Mouse (Mus musculus) intestine, embryonic 15.5 days (tissue): ENCODE measurements at regions not wholly inside any gene's neighbourhood (a gene's known extent, or its start where the extent isn't known, plus 50 kb on each side); places are given as distances from the start of the nearest gene placed in this dataset.

ENCODE experiments used
- ATAC-seq: fragments of 200-750 bp; cut with Nextera tagmentation; 2 replicates; pipeline ENCODE4 v1.8.0; 2017; ENCODE audit warnings: moderate TSS enrichment, moderate library complexity
- H3K27ac ChIP-seq: fragments of 300-500 bp; sonication (generic); 2 replicates; pipeline ENCODE4 v1.5.1; 2015; ENCODE audit warnings: mild to moderate bottlenecking, inconsistent platforms
- H3K27me3 ChIP-seq: fragments of 300-500 bp; sonication (generic); replicated peaks from 2 replicates; pipeline ENCODE4 v1.6.1; 2015; ENCODE audit warnings: inconsistent platforms
- H3K36me3 ChIP-seq: fragments of 300-500 bp; sonication (generic); 2 replicates; pipeline ENCODE4 v1.6.1; 2015; ENCODE audit warnings: inconsistent platforms
- H3K4me1 ChIP-seq: fragments of 300-500 bp; sonication (generic); replicated peaks from 2 replicates; pipeline ENCODE4 v1.6.1; 2015; ENCODE audit warnings: inconsistent platforms
- H3K4me2 ChIP-seq: fragments of 300-500 bp; sonication (generic); replicated peaks from 2 replicates; pipeline ENCODE4 v1.6.1; 2015; ENCODE audit warnings: mild to moderate bottlenecking, inconsistent platforms
- H3K4me3 ChIP-seq: fragments of 300-500 bp; sonication (generic); replicated peaks from 2 replicates; pipeline ENCODE4 v1.5.1; 2015; ENCODE audit warnings: inconsistent platforms
- H3K9ac ChIP-seq: fragments of 300-500 bp; sonication (generic); 2 replicates; pipeline ENCODE4 v1.6.1; 2015; ENCODE audit warnings: inconsistent platforms
- H3K9me3 ChIP-seq: fragments of 300-500 bp; sonication (generic); 2 replicates; pipeline ENCODE4 v1.6.1; 2016; ENCODE audit warnings: inconsistent platforms
- WGBS: fragments of 180-500 bp; shearing (Covaris S2); methylation state at CpG from one replicate; pipeline ENCODE4 v1.1.7; 2015; 5-methylcytosine and 5-hydroxymethylcytosine counted together

GRCm38 (mm10) chr15:62186548-62186947 is 1263.7 kb upstream of the A1bg start:
- 95% methylated on average over 11 of the region's 11 CpGs for WGBS
- Histone ChIP-seq H3K27ac (no peak overlapping the region), H3K9me3 (no peaks in the 10 kb centered on the region)

GRCm38 (mm10) chr15:62183803-62184202 is 1261.0 kb upstream of the A1bg start:
- Histone ChIP-seq H3K27ac (no peak overlapping the region), H3K27me3 (no peaks in the 10 kb centered on the region), H3K4me1 (no peaks in the 10 kb centered on the region), H3K36me3 (no peaks in the 10 kb centered on the region), H3K4me3 (no peak overlapping the region), H3K9me3 (no peaks in the 10 kb centered on the region), H3K4me2 (no peak overlapping the region), H3K9ac (no peak overlapping the region)
- no peak for ATAC-seq
- 83% methylated on average over 4 of the region's 4 CpGs for WGBS

More at GRCm38 (mm10) chr15:62186548-62186947, 1263.7 kb upstream of the A1bg start:
- ATAC-seq: no peak
- no peak overlapping the region for H3K4me2 ChIP-seq
- H3K9ac ChIP-seq: no peak overlapping the region
- H3K27me3 ChIP-seq: no peaks in the 10 kb centered on the region
- H3K36me3 ChIP-seq: no peaks in the 10 kb centered on the region
- H3K4me1 ChIP-seq: no peaks in the 10 kb centered on the region
- H3K4me3 ChIP-seq: no peak overlapping the region

GRCm38 (mm10) chr15:62181454-62181910 is 1258.7 kb upstream of the A1bg start:
- H3K36me3 ChIP-seq: no peaks in the 10 kb centered on the region
- ATAC-seq: no peak
- no peaks in the 10 kb centered on the region for H3K4me1 ChIP-seq
- H3K9ac ChIP-seq: no peak overlapping the region
- no peaks in the 10 kb centered on the region for H3K9me3 ChIP-seq
- no peak overlapping the region for H3K27ac ChIP-seq
- WGBS: 80% methylated on average over 2 of the region's 2 CpGs
- no peaks in the 10 kb centered on the region for H3K27me3 ChIP-seq
- no peak overlapping the region for H3K4me3 ChIP-seq
- no peak overlapping the region for H3K4me2 ChIP-seq

- ATAC-seq: no peak
- H3K9me3 ChIP-seq: no peaks in the 10 kb centered on the region
- H3K27me3 ChIP-seq: no peaks in the 10 kb centered on the region
- H3K4me2 ChIP-seq: no peak overlapping the region
- H3K36me3 ChIP-seq: no peaks in the 10 kb centered on the region
- H3K27ac ChIP-seq: no peak overlapping the region
- H3K9ac ChIP-seq: no peak overlapping the region
- no peaks in the 10 kb centered on the region for H3K4me1 ChIP-seq
- H3K4me3 ChIP-seq: no peak overlapping the region
- 80% methylated on average over 3 of the region's 3 CpGs for WGBS
Observed at GRCm38 (mm10) chr15:62180718-62181117, 1257.9 kb upstream of the A1bg start.

GRCm38 (mm10) chr15:62179801-62180200 is 1257.0 kb upstream of the A1bg start:
- Histone ChIP-seq H3K4me1 (no peaks in the 10 kb centered on the region), H3K27me3 (no peaks in the 10 kb centered on the region), H3K4me3 (no peak overlapping the region), H3K9ac (no peak overlapping the region), H3K27ac (no peak overlapping the region), H3K9me3 (no peaks in the 10 kb centered on the region), H3K4me2 (no peak overlapping the region), H3K36me3 (no peaks in the 10 kb centered on the region)
- 64% methylated on average over 2 of the region's 2 CpGs for WGBS
- ATAC-seq: no peak

- Histone ChIP-seq H3K4me1 (no peaks in the 10 kb centered on the region), H3K36me3 (no peaks in the 10 kb centered on the region), H3K9ac (no peak overlapping the region), H3K27ac (no peak overlapping the region), H3K4me3 (no peak overlapping the region), H3K27me3 (no peaks in the 10 kb centered on the region), H3K4me2 (no peak overlapping the region), H3K9me3 (no peaks in the 10 kb centered on the region)
- no peak for ATAC-seq
- 38% methylated on average over 6 of the region's 6 CpGs for WGBS
Observed at GRCm38 (mm10) chr15:62178568-62178967, 1255.8 kb upstream of the A1bg start.

- no peak overlapping the region for H3K9ac ChIP-seq
- no peak for ATAC-seq
- WGBS: 91% methylated on average over 9 of the region's 9 CpGs
Observed at GRCm38 (mm10) chr15:62177768-62178410, 1255.1 kb upstream of the A1bg start.

GRCm38 (mm10) chr15:62176076-62176475 is 1253.3 kb upstream of the A1bg start:
- Histone ChIP-seq H3K9me3 (no peaks in the 10 kb centered on the region), H3K9ac (no peak overlapping the region), H3K4me3 (no peak overlapping the region), H3K4me1 (no peaks in the 10 kb centered on the region), H3K36me3 (no peaks in the 10 kb centered on the region), H3K4me2 (no peak overlapping the region), H3K27me3 (no peaks in the 10 kb centered on the region), H3K27ac (no peak overlapping the region)
- no peak for ATAC-seq
- WGBS: 91% methylated on average over 2 of the region's 2 CpGs

More at GRCm38 (mm10) chr15:62177768-62178410, 1255.1 kb upstream of the A1bg start:
- H3K4me2 ChIP-seq: no peak overlapping the region
- no peak overlapping the region for H3K4me3 ChIP-seq
- H3K27ac ChIP-seq: no peak overlapping the region
- H3K9me3 ChIP-seq: no peaks in the 10 kb centered on the region
- no peaks in the 10 kb centered on the region for H3K27me3 ChIP-seq
- no peaks in the 10 kb centered on the region for H3K36me3 ChIP-seq
- no peaks in the 10 kb centered on the region for H3K4me1 ChIP-seq

GRCm38 (mm10) chr15:62173633-62174543 is 1251.1 kb upstream of the A1bg start:
- H3K4me3 ChIP-seq: no peak overlapping the region
- no peak overlapping the region for H3K4me2 ChIP-seq
- WGBS: 90% methylated on average over 10 of the region's 10 CpGs
- ATAC-seq: no peak
- no peak overlapping the region for H3K27ac ChIP-seq
- H3K9me3 ChIP-seq: no peaks in the 10 kb centered on the region
- no peaks in the 10 kb centered on the region for H3K4me1 ChIP-seq
- no peaks in the 10 kb centered on the region for H3K36me3 ChIP-seq
- H3K27me3 ChIP-seq: no peaks in the 10 kb centered on the region
- H3K9ac ChIP-seq: no peak overlapping the region

GRCm38 (mm10) chr15:62171632-62172031 is 1248.8 kb upstream of the A1bg start:
- H3K9ac ChIP-seq: no peak overlapping the region
- 57% methylated on average over 7 of the region's 7 CpGs for WGBS

GRCm38 (mm10) chr15:62171167-62171566 is 1248.4 kb upstream of the A1bg start:
- no peak for ATAC-seq
- Histone ChIP-seq H3K27ac (no peak overlapping the region), H3K9me3 (no peaks in the 10 kb centered on the region), H3K4me3 (no peak overlapping the region), H3K27me3 (no peaks in the 10 kb centered on the region), H3K4me2 (no peak overlapping the region), H3K4me1 (no peaks in the 10 kb centered on the region), H3K9ac (no peak overlapping the region), H3K36me3 (no peaks in the 10 kb centered on the region)
- WGBS: 74% methylated on average over 2 of the region's 2 CpGs

More at GRCm38 (mm10) chr15:62171632-62172031, 1248.8 kb upstream of the A1bg start:
- no peaks in the 10 kb centered on the region for H3K27me3 ChIP-seq
- no peak overlapping the region for H3K4me3 ChIP-seq
- H3K4me2 ChIP-seq: no peak overlapping the region
- H3K4me1 ChIP-seq: no peaks in the 10 kb centered on the region
- no peak for ATAC-seq
- no peak overlapping the region for H3K27ac ChIP-seq
- H3K9me3 ChIP-seq: no peaks in the 10 kb centered on the region
- no peaks in the 10 kb centered on the region for H3K36me3 ChIP-seq

GRCm38 (mm10) chr15:62170337-62170736 is 1247.5 kb upstream of the A1bg start:
- Histone ChIP-seq H3K36me3 (no peaks in the 10 kb centered on the region), H3K4me1 (no peaks in the 10 kb centered on the region), H3K4me2 (no peak overlapping the region), H3K4me3 (no peak overlapping the region), H3K27me3 (no peaks in the 10 kb centered on the region), H3K9me3 (no peaks in the 10 kb centered on the region), H3K27ac (no peak overlapping the region), H3K9ac (no peak overlapping the region)
- no peak for ATAC-seq
- 88% methylated on average over 4 of the region's 4 CpGs for WGBS
